Mouse (Mus musculus) limb, embryonic 11.5 days (tissue): ENCODE data around the gene Vmn2r102. TPM values are rescaled to one million over a fixed set of nuclear protein-coding genes. Genes with fewer than 3 reads are reported as not detected.

Source experiments
- ATAC-seq: fragments of 200-750 bp; cut with Nextera tagmentation; 2 replicates; pipeline ENCODE4 v1.8.0; 2017; ENCODE audit warnings: low read depth; ENCODE audit not compliant: insufficient number of reproducible peaks, low FRiP score, low TSS enrichment
- DNase-seq: peaks from one replicate; pipeline ENCODE4 v3.0.0-alpha.2; 2015; ENCODE audit warnings: low spot score
- H3K27ac ChIP-seq: fragments of 300-500 bp; sonication (generic); replicated peaks from 2 replicates; pipeline ENCODE4 v1.5.1; 2014; ENCODE audit warnings: low read depth, mild to moderate bottlenecking, low read length
- H3K27me3 ChIP-seq: fragments of 300-500 bp; sonication (generic); 2 replicates; pipeline ENCODE4 v1.6.1; 2014; ENCODE audit warnings: mild to moderate bottlenecking, low read length, mixed read lengths; ENCODE audit not compliant: control insufficient read depth, insufficient read depth
- H3K36me3 ChIP-seq: fragments of 300-500 bp; sonication (generic); 2 replicates; pipeline ENCODE4 v1.6.1; 2014; ENCODE audit warnings: mild to moderate bottlenecking, low read length, moderate library complexity, mixed read lengths; ENCODE audit not compliant: control insufficient read depth, insufficient read depth
- H3K4me1 ChIP-seq: fragments of 300-500 bp; sonication (generic); 2 replicates; pipeline ENCODE4 v1.6.1; 2014; ENCODE audit warnings: low read length, mixed read lengths; ENCODE audit not compliant: control insufficient read depth, insufficient read depth
- H3K4me2 ChIP-seq: fragments of 300-500 bp; sonication (generic); 2 replicates; pipeline ENCODE4 v1.6.1; 2014; ENCODE audit warnings: low read depth, mild to moderate bottlenecking, moderate library complexity; ENCODE audit not compliant: severe bottlenecking
- H3K4me3 ChIP-seq: fragments of 300-500 bp; sonication (generic); 2 replicates; pipeline ENCODE4 v1.5.1; 2014; ENCODE audit warnings: low read depth, low read length
- H3K9ac ChIP-seq: fragments of 300-500 bp; sonication (generic); 2 replicates; pipeline ENCODE4 v1.6.1; 2014; ENCODE audit warnings: mild to moderate bottlenecking, low read length
- H3K9me3 ChIP-seq: fragments of 300-500 bp; sonication (generic); 2 replicates; pipeline ENCODE4 v1.6.1; 2016; ENCODE audit warnings: low read length; ENCODE audit not compliant: control insufficient read depth
- WGBS: fragments of 180-500 bp; shearing (Covaris S2); extraction: QIAGEN DNeasy Blood & Tissue Kit; methylation state at CpG from one replicate; pipeline ENCODE4 v1.1.7; 2014; 5-methylcytosine and 5-hydroxymethylcytosine counted together
- polyA plus RNA-seq: library from polyadenylated mRNA; unstranded; fragments of >200 nt; fragmentation: Nextera tagmentation; extraction: Ambion mirVana; gene quantifications from 2 replicates; pipeline ENCODE4 v1.2.1, GENCODE M21; 2014

Gene Vmn2r102
- not detected in 2 replicates for polyA plus RNA-seq

GRCm38 (mm10) chr17:19660028-19660427 lies at the start of gene Vmn2r102:
TSS of gene Vmn2r102 (plus strand) at chr17:19660328.
- no peak within 1 kb of the TSS for H3K9ac ChIP-seq
- no peaks in the 10 kb centered on the region for H3K4me1 ChIP-seq
- H3K4me3 ChIP-seq, result no peak within 1 kb of the TSS
- no peak within 1 kb of the TSS for H3K27ac ChIP-seq
- H3K9me3 ChIP-seq, result no peaks in the 10 kb centered on the region
- H3K36me3 ChIP-seq, result no peaks in the 10 kb centered on the region
- no peak for ATAC-seq
- no peaks in the 10 kb centered on the region for H3K27me3 ChIP-seq
- 74% methylated on average over 2 of the region's 2 CpGs for WGBS
- DNase-seq, result no peak
- H3K4me2 ChIP-seq, result no peak within 1 kb of the TSS

GRCm38 (mm10) chr17:19629328-19629727 lies 30.8 kb upstream of the Vmn2r102 start:
- peaks cover 7% of the 10 kb centered on the region; the same call in 1 of the 2 replicates for H3K9me3 ChIP-seq
- no peak overlapping the region for H3K4me3 ChIP-seq
- DNase-seq (no peak), ATAC-seq (no peak)
- H3K36me3 ChIP-seq, result no peaks in the 10 kb centered on the region
- WGBS, result 92% methylated on average over 1 of the region's 1 CpGs
- H3K27ac ChIP-seq, result no peak overlapping the region
- no peak overlapping the region for H3K4me2 ChIP-seq
- no peaks in the 10 kb centered on the region for H3K27me3 ChIP-seq
- H3K9ac ChIP-seq, result no peak overlapping the region
- no peaks in the 10 kb centered on the region for H3K4me1 ChIP-seq

DNA sequence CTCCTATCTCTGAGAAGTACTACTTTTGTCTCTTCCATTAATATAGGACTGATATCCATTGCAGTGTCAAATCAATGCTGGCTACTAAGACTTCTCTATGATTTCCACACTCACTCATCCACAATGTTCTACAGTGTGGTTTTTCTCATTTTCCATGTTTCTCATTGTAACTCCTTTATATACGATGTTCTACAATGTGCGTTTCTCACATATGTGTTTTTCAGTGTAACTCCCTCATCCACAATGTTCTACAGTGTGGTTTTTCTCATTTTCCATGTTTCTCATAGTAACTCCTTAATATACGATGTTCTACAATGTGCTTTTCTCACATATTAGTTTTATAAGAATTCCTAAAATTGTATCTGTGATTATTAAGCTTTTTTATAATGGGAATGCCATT lies 1.7 kb upstream of the Vmn2r102 start:
- H3K9ac ChIP-seq, result no peak overlapping the region
- H3K27ac ChIP-seq, result no peak overlapping the region
- ATAC-seq, result no peak
- no peaks in the 10 kb centered on the region for H3K9me3 ChIP-seq
- no peaks in the 10 kb centered on the region for H3K36me3 ChIP-seq
- no peak for DNase-seq
- H3K27me3 ChIP-seq, result no peaks in the 10 kb centered on the region
- no peak overlapping the region for H3K4me3 ChIP-seq
- no peaks in the 10 kb centered on the region for H3K4me1 ChIP-seq
- H3K4me2 ChIP-seq, result no peak overlapping the region
- WGBS, result 80% methylated on average over 3 of the region's 3 CpGs

DNA sequence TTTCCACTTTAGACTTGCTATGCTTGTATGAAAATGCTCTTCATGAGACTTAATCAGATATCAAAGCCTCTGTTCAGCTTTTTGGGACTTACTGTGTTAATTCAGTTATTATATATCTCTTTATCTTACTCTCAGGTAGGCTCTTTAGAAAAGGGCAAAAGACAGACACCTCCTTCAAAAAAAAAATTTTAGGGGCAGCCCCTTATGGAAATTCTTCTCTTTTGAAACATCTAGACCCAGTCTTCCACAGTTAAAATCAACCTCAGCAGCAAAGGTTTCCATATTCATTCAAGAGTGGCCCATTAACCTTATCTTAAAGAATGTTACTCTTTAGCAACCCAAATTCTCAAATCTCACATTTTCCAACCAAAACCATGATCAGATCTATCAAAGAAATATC lies 31.9 kb downstream of the Vmn2r102 start:
- no peaks in the 10 kb centered on the region for H3K36me3 ChIP-seq
- H3K27ac ChIP-seq, result no peak overlapping the region
- H3K4me3 ChIP-seq, result no peak overlapping the region
- no peaks in the 10 kb centered on the region for H3K27me3 ChIP-seq
- H3K4me1 ChIP-seq, result no peaks in the 10 kb centered on the region
- ATAC-seq (no peak), DNase-seq (no peak)
- no peak overlapping the region for H3K9ac ChIP-seq
- no peak overlapping the region for H3K4me2 ChIP-seq
- no peaks in the 10 kb centered on the region for H3K9me3 ChIP-seq

Other genes starting within 250 kb of the Vmn2r102 start
- not detected in 2 replicates for gene Vmn2r100, start 155.6 kb upstream of the Vmn2r102 start, polyA plus RNA-seq
- gene Vmn2r101, start 83.1 kb upstream of the Vmn2r102 start, polyA plus RNA-seq, result not detected in 2 replicates
- gene Vmn2r103, start 113.0 kb downstream of the Vmn2r102 start, polyA plus RNA-seq, result not detected in 2 replicates